Comparison of ENCODE assay signal across 8 mouse cellular contexts in the genomic region with DNA sequence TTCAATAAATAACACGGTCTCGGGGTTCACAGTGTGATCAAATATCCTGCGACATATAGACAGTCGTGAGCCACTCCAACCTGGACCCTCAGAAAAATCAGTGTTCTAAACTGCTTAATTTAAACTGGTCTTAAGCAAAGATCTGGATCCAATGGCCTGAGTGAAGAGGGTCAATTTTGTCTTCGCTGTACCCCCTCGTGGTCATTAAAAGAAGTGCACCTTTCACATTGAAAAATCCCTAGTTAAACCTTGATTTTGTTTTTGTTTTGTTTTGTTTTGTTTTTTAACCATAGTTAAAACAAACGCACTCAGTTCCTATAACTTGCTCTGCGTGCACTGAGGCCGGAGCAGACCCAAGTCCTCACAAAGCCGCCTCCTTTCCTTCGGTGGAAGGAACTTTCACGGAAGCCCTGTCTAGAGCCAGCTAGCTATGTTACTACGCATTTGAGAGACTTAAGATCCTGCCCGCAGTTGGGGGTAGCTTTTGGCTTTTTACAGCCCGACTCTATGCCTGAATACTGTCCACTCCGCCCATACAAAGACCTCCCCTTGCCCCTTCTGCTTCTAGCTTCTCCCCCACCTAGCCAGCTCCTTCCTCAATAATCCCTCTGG. TPM values are rescaled to one million over a fixed set of nuclear protein-coding genes. Genes with fewer than 3 reads are reported as not detected.
DNase-seq lines count a peak whose midpoint lies in the region; ATAC-seq and TF ChIP-seq lines count a peak whose summit lies in the region.

No protein-coding gene starts in this region.

- peak overlapping the region; percentile 86 for H3K4me3 ChIP-seq in kidney, adult 2 months (ENCODE audit: insufficient read depth, low read depth, low read length)
- peak overlapping the region; percentile 96 for H3K4me3 ChIP-seq in forebrain, embryonic 12.5 days (replicated peaks)
- H3K4me3 ChIP-seq in midbrain, embryonic 16.5 days (ENCODE audit: low read depth, low read length): peak overlapping the region; percentile 91

- H3K4me2 ChIP-seq in forebrain, embryonic 12.5 days: peak overlapping the region; percentile 95
- peak overlapping the region; percentile 91 for H3K4me2 ChIP-seq in midbrain, embryonic 16.5 days (ENCODE audit: low read length)

- H3K27me3 ChIP-seq in kidney, adult 2 months (replicated peaks; ENCODE audit: control insufficient read depth, insufficient read depth, low read length): no peaks in the 10 kb centered on the region
- no peaks in the 10 kb centered on the region for H3K27me3 ChIP-seq in forebrain, embryonic 12.5 days
- no peaks in the 10 kb centered on the region for H3K27me3 ChIP-seq in midbrain, embryonic 16.5 days (ENCODE audit: control insufficient read depth, insufficient read depth, low read depth, low read length)

- ATAC-seq in forebrain, embryonic 12.5 days (ENCODE audit: low FRiP score): no peak
- ATAC-seq in midbrain, embryonic 16.5 days: no peak
- ATAC-seq in frontal cortex, adult (ENCODE audit: low TSS enrichment): no peak

- peak; percentile 52 for DNase-seq in kidney, adult 2 months
- DNase-seq in kidney, adult 8-10 months: no peak
- DNase-seq in MN1 (ENCODE audit: low spot score): peak; percentile 71
- DNase-seq in kidney, postnatal 14 days: peak; percentile 39
- no peak for DNase-seq in left cerebral cortex, adult 9 months (ENCODE audit: low spot score in 2 of 2)

- H3K9ac ChIP-seq in forebrain, embryonic 12.5 days: peak overlapping the region; percentile 90
- H3K9ac ChIP-seq in midbrain, embryonic 16.5 days (ENCODE audit: low read depth, low read length): peak overlapping the region; percentile 91

- no peaks in the 10 kb centered on the region for H3K36me3 ChIP-seq in kidney, adult 2 months (ENCODE audit: control insufficient read depth, insufficient read depth, low read length)
- peaks cover 37% of the 10 kb centered on the region for H3K36me3 ChIP-seq in forebrain, embryonic 12.5 days (replicated peaks)
- peaks cover 6% of the 10 kb centered on the region; the same call in 1 of the 2 replicates for H3K36me3 ChIP-seq in midbrain, embryonic 16.5 days (ENCODE audit: control insufficient read depth, insufficient read depth, low read length)

- WGBS in kidney, adult 2 months: 5% methylated on average over 16 of the region's 16 CpGs
- WGBS in forebrain, embryonic 12.5 days: 6% methylated on average over 16 of the region's 16 CpGs
- 8% methylated on average over 16 of the region's 16 CpGs for whole genome bisulfite sequencing in midbrain, embryonic 16.5 days

- TF ChIP-seq POLR2A in kidney, adult 2 months (IDR thresholded peaks at IDR 0.05; ENCODE audit: low read depth, low read length): no peak

- no peaks in the 10 kb centered on the region for H3K9me3 ChIP-seq in forebrain, embryonic 12.5 days
- H3K9me3 ChIP-seq in midbrain, embryonic 16.5 days (replicated peaks; ENCODE audit: control insufficient read depth, low read length, poor library complexity, severe bottlenecking): no peaks in the 10 kb centered on the region

- no peaks in the 10 kb centered on the region; the same call in 1 of the 2 replicates for H3K4me1 ChIP-seq in kidney, adult 2 months (ENCODE audit: control insufficient read depth, insufficient read depth, low read length)
- peaks cover 19% of the 10 kb centered on the region for H3K4me1 ChIP-seq in forebrain, embryonic 12.5 days
- H3K4me1 ChIP-seq in midbrain, embryonic 16.5 days (ENCODE audit: control insufficient read depth, insufficient read depth, low read length): peaks cover 13% of the 10 kb centered on the region

- H3K27ac ChIP-seq in kidney, adult 2 months (ENCODE audit: insufficient read depth, low read depth, low read length): peak overlapping the region; percentile 70
- H3K27ac ChIP-seq in forebrain, embryonic 12.5 days: peak overlapping the region; percentile 79; the same call in 1 of the 2 replicates
- H3K27ac ChIP-seq in midbrain, embryonic 16.5 days (ENCODE audit: low read length): peak overlapping the region; percentile 93

- TF ChIP-seq CTCF in kidney, adult 2 months (conservative IDR thresholded peaks at IDR 0.05; ENCODE audit: insufficient read depth, insufficient read length, low read depth, low read length): no peak

RNA-seq across cellular contexts. Expression of gene Suds3, which starts 1.2 kb away (rescaled TPM):
- polyA plus RNA-seq in kidney, adult 2 months (2012; rRNA removed): 84.9 and 85.8 TPM in 2 replicates
- polyA plus RNA-seq in forebrain, embryonic 12.5 days (2016; fragmentation: Nextera tagmentation; extraction: Ambion mirVana): 113 and 116 TPM in 2 replicates
- polyA plus RNA-seq in midbrain, embryonic 16.5 days (2015; fragmentation: Nextera tagmentation; extraction: Ambion mirVana): 82.3 and 83.6 TPM in 2 replicates

RNA-seq across cellular contexts. Expression of gene Taok3, which starts 5.2 kb away (rescaled TPM):
- polyA plus RNA-seq in kidney, adult 2 months (2012; rRNA removed): 11.1 and 11.3 TPM in 2 replicates
- 24.3 and 24.8 TPM in 2 replicates for polyA plus RNA-seq in forebrain, embryonic 12.5 days (2016; fragmentation: Nextera tagmentation; extraction: Ambion mirVana)
- polyA plus RNA-seq in midbrain, embryonic 16.5 days (2015; fragmentation: Nextera tagmentation; extraction: Ambion mirVana): 67.1 and 69.2 TPM in 2 replicates

Comparison
In these comparisons a context has a peak if more than half of its experiments do, and no peak if none do; other contexts are left out.
1. DNase-seq: peak in kidney, adult 2 months (single experiment), MN1 (single experiment) and kidney, postnatal 14 days (single experiment); none in kidney, adult 8-10 months (0 of 2) and left cerebral cortex, adult 9 months (0 of 2).
2. Peak in every context shown above with its lines, with median percentiles within 50 percentile points of each other: H3K27ac ChIP-seq and H3K4me3 ChIP-seq.